Mouse (Mus musculus) cerebral cortex, adult 2 months (tissue): ENCODE data around the gene Mthfsd.

Experiments used
- WGBS: fragments of 180-500 bp; shearing (Covaris S2); methylation state at CpG from one replicate; pipeline ENCODE4 v1.1.7; 2018; 5-methylcytosine and 5-hydroxymethylcytosine counted together

Mthfsd gene

GRCm38 (mm10) chr8:121073174-121074107, 34.8 kb downstream of the Mthfsd start:
- WGBS = 6% methylated on average over 48 of the region's 48 CpGs

- 30% methylated on average over 11 of the region's 11 CpGs for WGBS
These were observed 35.6 kb downstream of the Mthfsd start for GRCm38 (mm10) chr8:121072406-121073130.

GRCm38 (mm10) chr8:121071454-121071853, 36.7 kb downstream of the Mthfsd start:
- 9% methylated on average over 12 of the region's 12 CpGs for WGBS

GRCm38 (mm10) chr8:121063649-121064048, 44.5 kb downstream of the Mthfsd start:
- 51% methylated on average over 13 of the region's 13 CpGs for WGBS

- 58% methylated on average over 6 of the region's 6 CpGs for WGBS
These were observed 45.7 kb downstream of the Mthfsd start for GRCm38 (mm10) chr8:121062521-121062920.

GRCm38 (mm10) chr8:121059098-121059497, 49.1 kb downstream of the Mthfsd start:
- WGBS = 44% methylated on average over 7 of the region's 7 CpGs

GRCm38 (mm10) chr8:121058081-121058480, 50.1 kb downstream of the Mthfsd start:
- 74% methylated on average over 9 of the region's 9 CpGs for WGBS

GRCm38 (mm10) chr8:121047441-121047840, 60.8 kb downstream of the Mthfsd start:
- WGBS = 82% methylated on average over 9 of the region's 9 CpGs

GRCm38 (mm10) chr8:121043719-121044440, 64.3 kb downstream of the Mthfsd start:
- WGBS = 73% methylated on average over 19 of the region's 19 CpGs
